Mouse (Mus musculus) lung, postnatal 4 days (tissue): ENCODE results near the gene Elf1.
A peak's percentile ranks its signal among the peaks of the same experiment; 100 is the strongest.

ENCODE experiments used
- DNase-seq, 2 experiments: peaks; one replicate each; pipeline ENCODE4 v3.0.0; 2021

Gene Elf1

GRCm38 (mm10) chr14:79490246-79490645, 9.3 kb downstream of the Elf1 start:
- DNase-seq: no peak

GRCm38 (mm10) chr14:79494349-79494748, 13.4 kb downstream of the Elf1 start:
- DNase-seq: no peak

- no peak for DNase-seq
Observed at GRCm38 (mm10) chr14:79499326-79499725, 18.3 kb downstream of the Elf1 start.

- DNase-seq: no peak
Observed at GRCm38 (mm10) chr14:79500756-79501155, 19.8 kb downstream of the Elf1 start.

GRCm38 (mm10) chr14:79503371-79504075, 22.5 kb downstream of the Elf1 start:
- peak; percentile 64 to 80 for DNase-seq

GRCm38 (mm10) chr14:79504246-79505006, 23.4 kb downstream of the Elf1 start:
- DNase-seq: no peak

- DNase-seq: no peak
Observed at GRCm38 (mm10) chr14:79506207-79506606, 25.2 kb downstream of the Elf1 start.

- DNase-seq: no peak
Observed at GRCm38 (mm10) chr14:79507846-79508245, 26.9 kb downstream of the Elf1 start.

- no peak for DNase-seq
Observed at GRCm38 (mm10) chr14:79508662-79509305, 27.8 kb downstream of the Elf1 start.

GRCm38 (mm10) chr14:79511521-79511920, 30.5 kb downstream of the Elf1 start:
- DNase-seq: no peak

- DNase-seq: no peak
Observed at GRCm38 (mm10) chr14:79513951-79514350, 33.0 kb downstream of the Elf1 start.

- DNase-seq: no peak
Observed at GRCm38 (mm10) chr14:79515100-79515499, 34.1 kb downstream of the Elf1 start.

- DNase-seq: peak; percentile 37 to 63
Observed at GRCm38 (mm10) chr14:79515511-79516242, 34.7 kb downstream of the Elf1 start.

- DNase-seq: no peak
Observed at GRCm38 (mm10) chr14:79516243-79516610, 35.2 kb downstream of the Elf1 start.

- DNase-seq: no peak
Observed at GRCm38 (mm10) chr14:79516751-79517150, 35.8 kb downstream of the Elf1 start.

GRCm38 (mm10) chr14:79517185-79517740, 36.3 kb downstream of the Elf1 start:
- no peak for DNase-seq

GRCm38 (mm10) chr14:79518123-79518522, 37.1 kb downstream of the Elf1 start:
- no peak for DNase-seq

GRCm38 (mm10) chr14:79518761-79519662, 38.0 kb downstream of the Elf1 start:
- DNase-seq: no peak

- no peak for DNase-seq
Observed at GRCm38 (mm10) chr14:79519663-79519975, 38.6 kb downstream of the Elf1 start.

- DNase-seq: no peak
Observed at GRCm38 (mm10) chr14:79520612-79521011, 39.6 kb downstream of the Elf1 start.

GRCm38 (mm10) chr14:79521056-79521455, 40.1 kb downstream of the Elf1 start:
- no peak for DNase-seq
